Mouse (Mus musculus): Measurements from ENCODE around the gene Flywch1. TPM values are rescaled to one million over a fixed set of nuclear protein-coding genes. Genes with fewer than 3 reads are reported as not detected.

The Flywch1 gene
- total and polyA plus RNA-seq, 3 experiments: 18.8 to 28.3 (median 23.4) TPM

GRCm38 (mm10) chr17:23795323-23795722, 23.9 kb upstream of the Flywch1 start:
- Histone ChIP-seq H3K9ac (ENCODE audit: insufficient read depth, low read depth) (no peak overlapping the region), H3K27ac (ENCODE audit: insufficient read depth, low read depth) (no peak overlapping the region), H3K36me3 (replicated peaks in 1 of 2; ENCODE audit: control insufficient read depth in 1 of 2, insufficient read depth in 1 of 2, low read length in 1 of 2) (no peaks in the 10 kb centered on the region), H3K4me1 (ENCODE audit: control insufficient read depth in 1 of 2, insufficient read depth in 2 of 2) (peaks cover 0 to 9% of the 10 kb centered on the region in 2 experiments; a peak in 1 of 4 replicates), H3K4me2 (ENCODE audit: insufficient read depth, low read depth, poor library complexity, severe bottlenecking) (no peak overlapping the region), H3K4me3 (replicated peaks in 1 of 3; ENCODE audit: low read depth in 2 of 3, low read length in 2 of 3, poor library complexity in 1 of 3) (no peak overlapping the region), H3K79me2 (replicated peaks; ENCODE audit: control insufficient read depth, extremely low read depth, insufficient read depth, poor library complexity, severe bottlenecking) (no peaks in the 10 kb centered on the region; the same call in 1 of the 2 replicates), H3K9me3 (replicated peaks; ENCODE audit: low read length) (no peaks in the 10 kb centered on the region), H3K27me3 (replicated peaks) (no peaks in the 10 kb centered on the region)
- TF ChIP-seq JUND (conservative IDR thresholded peaks at IDR 0.05; ENCODE audit: low read depth, low read length) (no peak), UBTF (IDR thresholded peaks at IDR 0.05; ENCODE audit: low read depth, low read length) (no peak), USF1 (IDR thresholded peaks at IDR 0.05; ENCODE audit: low read depth, low read length) (no peak), ZMIZ1 (IDR thresholded peaks at IDR 0.05; ENCODE audit: low read depth, low read length) (no peak), POLR2A (IDR thresholded peaks at IDR 0.05; ENCODE audit: low read depth, low read length) (no peak), CHD2 (IDR thresholded peaks at IDR 0.05; ENCODE audit: low read length) (no peak), MAZ (IDR thresholded peaks at IDR 0.05; ENCODE audit: low read depth, low read length) (no peak)
- DNase-seq (ENCODE audit: extremely low read depth): no peak
- dilution Hi-C loops (cut with MboI; ENCODE audit: extremely low pct_ligation_motif_present, extremely low pct_unique_long_range_greater_than_20kb, low sequenced_read_pairs): no loop called here
- in situ Hi-C loops (cut with MboI; ENCODE audit: low pct_ligation_motif_present, low pct_unique_long_range_greater_than_20kb, low sequenced_read_pairs): no loop called here

DNA sequence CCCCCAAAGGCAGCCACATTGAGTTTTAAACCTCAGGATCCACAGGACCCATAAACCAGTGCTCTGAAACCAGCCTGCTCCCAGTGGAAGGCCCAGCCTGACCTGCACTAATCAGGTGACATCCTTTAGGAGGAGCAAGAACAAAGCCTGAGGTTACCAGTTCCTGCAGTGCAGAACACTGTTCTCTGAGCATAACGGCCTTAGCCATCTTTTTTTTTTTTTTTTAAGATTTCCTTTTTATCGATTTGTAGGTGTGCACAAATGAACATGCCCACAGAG, 19.6 kb upstream of the Flywch1 start:
- Histone ChIP-seq H3K36me3 (replicated peaks in 1 of 2; ENCODE audit: control insufficient read depth in 1 of 2, insufficient read depth in 1 of 2, low read length in 1 of 2) (no peaks in the 10 kb centered on the region), H3K27ac (ENCODE audit: insufficient read depth, low read depth) (no peak overlapping the region), H3K4me3 (replicated peaks in 1 of 3; ENCODE audit: low read depth in 2 of 3, low read length in 2 of 3, poor library complexity in 1 of 3) (no peak overlapping the region), H3K79me2 (replicated peaks; ENCODE audit: control insufficient read depth, extremely low read depth, insufficient read depth, poor library complexity, severe bottlenecking) (no peaks in the 10 kb centered on the region), H3K4me1 (ENCODE audit: control insufficient read depth in 1 of 2, insufficient read depth in 2 of 2) (no peaks in the 10 kb centered on the region), H3K9me3 (replicated peaks; ENCODE audit: low read length) (no peaks in the 10 kb centered on the region), H3K9ac (ENCODE audit: insufficient read depth, low read depth) (no peak overlapping the region), H3K4me2 (ENCODE audit: insufficient read depth, low read depth, poor library complexity, severe bottlenecking) (no peak overlapping the region), H3K27me3 (replicated peaks) (no peaks in the 10 kb centered on the region)
- DNase-seq (ENCODE audit: extremely low read depth): no peak
- no peak for TF ChIP-seq JUN (IDR thresholded peaks at IDR 0.05; ENCODE audit: insufficient read depth, low read depth, low read length)
- no peak for TF ChIP-seq E2F4 (IDR thresholded peaks at IDR 0.05; ENCODE audit: insufficient replicate concordance, low read depth, low read length)
- no peak for TF ChIP-seq RCOR1 (conservative IDR thresholded peaks at IDR 0.05; ENCODE audit: low read depth, low read length)
- no peak for TF ChIP-seq KAT2A (IDR thresholded peaks at IDR 0.05; ENCODE audit: insufficient replicate concordance, low read length)
- TF ChIP-seq MYC (IDR thresholded peaks at IDR 0.05; ENCODE audit: low read depth, low read length): no peak
- no peak for TF ChIP-seq SIN3A (IDR thresholded peaks at IDR 0.05; ENCODE audit: low read length)
- TF ChIP-seq BHLHE40 (IDR thresholded peaks at IDR 0.05; ENCODE audit: low read depth, low read length): no peak
- no peak for TF ChIP-seq TCF12 (IDR thresholded peaks at IDR 0.05; ENCODE audit: low read depth, low read length)
- no peak for TF ChIP-seq SMC3 (IDR thresholded peaks at IDR 0.05; ENCODE audit: low read depth, low read length)
- TF ChIP-seq MAX (IDR thresholded peaks at IDR 0.05; ENCODE audit: low read length): no peak
- no peak for TF ChIP-seq MAZ (IDR thresholded peaks at IDR 0.05; ENCODE audit: low read depth, low read length)
- TF ChIP-seq GABPA (IDR thresholded peaks at IDR 0.05; ENCODE audit: insufficient replicate concordance, low read depth, low read length): no peak
- TF ChIP-seq NRF1 (IDR thresholded peaks at IDR 0.05; ENCODE audit: low read depth, low read length): no peak
- no peak for TF ChIP-seq MXI1 (IDR thresholded peaks at IDR 0.05; ENCODE audit: low read depth, low read length)
- TF ChIP-seq IRF4 (IDR thresholded peaks at IDR 0.05; ENCODE audit: low read depth, low read length): no peak
- TF ChIP-seq CHD1 (IDR thresholded peaks at IDR 0.05; ENCODE audit: low read depth, low read length): no peak
- no peak for TF ChIP-seq TBP (conservative IDR thresholded peaks at IDR 0.05; ENCODE audit: low read depth, low read length)
- in situ Hi-C loops (cut with MboI; ENCODE audit: low pct_ligation_motif_present, low pct_unique_long_range_greater_than_20kb, low sequenced_read_pairs) (no loop called here), dilution Hi-C loops (cut with MboI; ENCODE audit: extremely low pct_ligation_motif_present, extremely low pct_unique_long_range_greater_than_20kb, low sequenced_read_pairs) (no loop called here)
